Mouse (Mus musculus): ENCODE measurements around the gene Ugt1a6a.
A peak's percentile ranks its signal among the peaks of the same experiment; 100 is the strongest.

Ugt1a6a gene

GRCm38 (mm10) chr1:88249596-88249995 is 115.0 kb downstream of the Ugt1a6a start:
- DNase-seq (ENCODE audit: inconsistent ontology term), result no peak

GRCm38 (mm10) chr1:88250023-88250422 is 115.4 kb downstream of the Ugt1a6a start:
- DNase-seq (ENCODE audit: inconsistent ontology term), result no peak

DNA sequence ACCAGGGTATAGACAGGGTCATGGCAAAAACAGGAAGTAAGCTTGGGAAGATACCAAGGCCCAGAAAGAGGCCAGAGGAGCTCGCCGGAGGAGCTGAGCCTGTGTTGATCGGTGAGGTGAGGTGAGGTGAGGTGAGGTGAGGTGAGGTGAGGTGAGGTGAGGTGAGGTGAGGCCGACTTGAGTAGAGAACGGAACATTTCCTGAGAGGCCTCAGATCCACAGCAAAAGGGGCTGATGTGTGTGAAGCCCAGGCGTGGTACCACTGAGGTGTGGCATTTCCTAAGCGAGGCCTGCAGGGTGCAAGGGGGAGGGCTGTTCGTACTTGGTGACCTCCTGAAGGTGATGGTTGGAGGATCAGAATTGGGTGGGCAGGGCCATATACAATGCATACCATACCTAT is 118.5 kb downstream of the Ugt1a6a start:
- no peak for DNase-seq (ENCODE audit: inconsistent ontology term)

- DNase-seq (ENCODE audit: inconsistent ontology term), result peak; percentile 73
These were observed 118.9 kb downstream of the Ugt1a6a start for GRCm38 (mm10) chr1:88253540-88253939.

- DNase-seq (ENCODE audit: inconsistent ontology term), result no peak
These were observed 120.3 kb downstream of the Ugt1a6a start for GRCm38 (mm10) chr1:88254793-88255465.

- DNase-seq (ENCODE audit: inconsistent ontology term), result no peak
These were observed 120.9 kb downstream of the Ugt1a6a start for GRCm38 (mm10) chr1:88255466-88255857.

DNA sequence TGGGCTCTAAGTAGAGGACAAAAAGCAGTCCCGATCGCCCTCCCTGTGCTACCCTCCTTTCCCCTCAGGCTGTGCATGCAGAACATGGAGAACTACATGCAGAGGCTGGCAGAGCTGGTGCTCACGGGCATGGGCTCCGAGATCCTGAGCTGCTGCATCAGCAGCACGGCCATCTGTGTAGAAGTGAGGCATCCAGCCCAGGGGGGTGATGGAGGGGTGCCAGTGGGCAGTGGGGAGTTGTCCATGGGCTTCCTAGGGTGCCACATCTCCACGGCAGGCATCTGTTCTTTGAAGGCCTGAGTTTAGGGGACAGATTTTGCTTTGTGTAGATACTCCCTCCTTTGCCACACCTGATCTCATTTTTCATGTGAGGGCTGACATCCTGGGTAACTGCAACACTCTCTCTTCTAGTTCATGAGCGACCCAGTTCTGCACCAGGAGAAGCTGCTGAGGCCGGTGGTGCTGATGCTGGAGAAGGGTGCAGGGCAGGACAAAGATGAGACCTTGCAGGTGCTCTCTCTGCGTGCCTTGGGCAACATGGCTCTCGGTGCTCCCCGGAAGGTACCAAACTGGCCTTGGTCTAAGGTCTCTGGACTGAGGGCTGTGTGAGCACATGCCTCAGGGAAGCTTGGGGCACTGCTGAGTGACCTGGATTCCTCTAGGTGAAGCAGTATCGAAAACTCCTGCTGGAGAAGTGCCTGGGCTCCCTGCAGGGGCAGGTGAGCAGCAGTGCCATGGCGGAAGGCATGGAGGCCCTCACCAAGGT is 121.6 kb downstream of the Ugt1a6a start:
- DNase-seq (ENCODE audit: inconsistent ontology term), result no peak

GRCm38 (mm10) chr1:88256886-88257663 is 122.5 kb downstream of the Ugt1a6a start:
- no peak for DNase-seq (ENCODE audit: inconsistent ontology term)

DNA sequence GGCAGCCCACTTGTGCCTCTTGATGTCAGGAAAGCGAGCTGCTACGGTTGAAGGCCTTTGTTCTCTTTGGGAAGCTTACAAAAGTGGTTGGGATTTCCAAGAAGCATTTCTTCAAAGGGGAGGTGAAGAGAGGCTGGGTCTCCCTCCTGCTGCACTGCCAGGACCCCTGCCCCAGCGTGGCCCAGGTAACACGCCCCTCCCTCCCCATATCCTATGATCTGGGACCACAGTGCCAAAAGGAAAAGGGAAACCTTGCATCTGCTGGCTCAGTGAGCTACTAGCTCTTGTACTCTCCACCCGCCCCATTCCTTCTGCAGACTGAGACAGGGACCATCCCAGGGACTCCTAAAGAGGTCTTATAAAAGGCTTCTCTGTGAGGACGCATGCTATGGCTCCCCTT is 123.1 kb downstream of the Ugt1a6a start:
- no peak for DNase-seq (ENCODE audit: inconsistent ontology term)

- no peak for DNase-seq (ENCODE audit: inconsistent ontology term)
These were observed 123.8 kb downstream of the Ugt1a6a start for GRCm38 (mm10) chr1:88258361-88258760.

GRCm38 (mm10) chr1:88258881-88259642 is 124.5 kb downstream of the Ugt1a6a start:
- DNase-seq (ENCODE audit: inconsistent ontology term), result no peak

DNA sequence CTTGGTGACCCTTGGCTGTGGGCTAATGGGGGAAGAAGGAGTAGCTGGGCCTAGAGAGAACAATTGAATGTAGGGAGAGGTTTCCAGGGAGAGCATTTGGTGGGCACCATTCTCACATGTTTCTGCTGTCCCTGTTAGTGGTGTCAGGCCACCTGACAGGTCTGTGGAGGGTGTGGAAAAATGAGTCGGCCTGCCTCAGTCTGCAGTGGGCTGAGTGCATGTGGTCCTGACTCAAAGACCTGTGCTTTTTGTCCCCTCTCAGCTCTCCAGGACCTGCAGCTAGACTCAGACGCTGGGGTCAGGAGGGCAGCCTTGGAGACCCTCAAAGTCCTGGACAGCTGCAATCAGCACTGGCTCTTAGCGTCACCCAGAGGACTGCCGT is 125.0 kb downstream of the Ugt1a6a start:
- DNase-seq (ENCODE audit: inconsistent ontology term), result no peak

- no peak for DNase-seq (ENCODE audit: inconsistent ontology term)
These were observed 125.5 kb downstream of the Ugt1a6a start for GRCm38 (mm10) chr1:88260114-88260513.

DNA sequence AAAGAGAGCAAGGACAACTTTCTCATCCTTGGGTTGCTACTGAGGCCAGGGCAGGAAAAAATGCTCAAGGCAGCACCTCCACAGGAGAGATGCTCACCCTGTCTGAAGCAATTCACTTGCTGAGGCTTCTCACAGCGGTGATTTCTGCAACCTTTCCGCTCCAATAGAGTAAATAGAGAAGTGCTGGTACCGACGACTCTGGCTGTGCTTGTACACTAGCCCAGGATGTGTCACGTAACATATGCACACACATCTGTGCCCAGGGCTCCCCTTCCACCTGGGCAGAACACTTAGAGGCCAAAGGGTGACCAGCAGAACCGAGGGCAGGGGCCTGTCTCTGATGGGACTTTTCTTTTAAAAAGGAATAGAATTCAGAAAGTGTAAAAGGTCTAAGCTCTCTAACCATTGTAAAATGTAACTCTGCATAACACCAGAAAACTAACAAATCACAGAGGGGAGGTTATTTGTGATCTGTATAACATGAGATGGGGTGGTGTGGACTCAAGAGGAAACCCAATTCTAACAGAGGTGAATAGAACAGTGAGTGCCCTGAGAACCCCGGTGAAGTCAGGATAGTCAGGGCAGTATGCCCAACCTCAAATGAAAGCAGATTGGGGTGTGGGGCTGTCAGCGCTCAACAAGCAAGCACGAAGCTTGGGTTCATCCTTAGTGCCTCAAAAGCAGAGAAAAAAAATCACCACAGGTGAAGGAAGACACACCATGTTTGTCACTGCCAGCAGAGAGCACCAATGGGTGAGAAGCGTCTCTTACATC is 126.2 kb downstream of the Ugt1a6a start:
- no peak for DNase-seq (ENCODE audit: inconsistent ontology term)

DNA sequence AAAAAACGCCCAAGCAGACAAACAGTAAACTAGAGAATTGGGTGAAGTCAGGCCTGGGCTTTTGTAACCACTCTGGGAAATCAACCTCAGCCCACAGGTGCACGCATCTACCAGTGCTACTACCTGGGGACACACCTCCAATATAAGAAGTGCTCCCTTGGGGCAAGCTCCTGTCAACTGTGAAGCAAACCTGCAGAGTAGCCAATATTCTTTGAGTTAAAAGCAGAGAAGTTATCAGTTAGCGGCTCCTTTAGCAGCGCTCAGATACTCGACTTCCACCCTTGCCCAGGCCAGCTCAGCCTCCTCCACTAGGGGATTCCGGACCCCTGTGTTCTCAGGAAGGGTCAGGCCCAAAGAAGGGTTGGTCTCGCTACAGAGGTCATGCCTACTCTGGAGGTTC is 127.1 kb downstream of the Ugt1a6a start:
- no peak for DNase-seq (ENCODE audit: inconsistent ontology term)

DNA sequence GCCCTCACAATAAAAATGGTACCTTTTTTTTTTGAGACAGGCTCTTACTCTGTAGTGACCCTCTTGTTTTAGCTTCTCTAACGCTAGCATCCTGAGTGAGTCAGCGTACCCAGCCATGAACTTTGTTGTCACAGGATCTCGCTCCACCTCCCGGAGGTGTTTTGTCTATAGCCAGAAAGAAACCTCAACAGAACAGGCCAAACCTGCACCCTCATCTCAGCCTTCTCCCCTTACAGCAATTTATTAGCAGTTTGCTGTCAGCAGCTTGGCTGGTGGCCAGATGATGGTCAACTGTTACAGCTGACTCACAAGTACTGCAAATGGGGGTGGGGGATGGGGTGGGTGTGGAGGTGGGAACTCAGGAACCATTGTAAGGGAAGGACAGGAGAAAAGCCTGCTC is 127.6 kb downstream of the Ugt1a6a start:
- peak; percentile 95 for DNase-seq (ENCODE audit: inconsistent ontology term)

DNA sequence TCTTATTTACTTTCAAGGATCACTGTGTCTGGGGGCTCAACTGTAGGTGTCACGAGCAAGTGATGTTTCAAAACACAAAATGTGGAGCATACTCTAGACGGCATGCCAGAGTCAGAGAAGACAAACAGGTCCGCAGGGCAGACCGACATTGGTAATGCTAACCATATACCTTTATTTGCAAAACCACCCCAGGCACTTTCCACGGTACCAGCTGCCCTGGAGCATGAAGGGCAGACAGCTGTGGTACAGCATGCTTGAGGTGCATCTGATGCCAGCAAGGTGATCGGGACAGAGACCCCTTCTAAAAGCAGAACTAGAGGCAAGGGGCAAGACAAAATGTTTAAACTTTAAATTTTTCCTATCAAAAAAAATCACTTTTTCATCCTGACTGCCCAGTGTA is 128.4 kb downstream of the Ugt1a6a start:
- no peak for DNase-seq (ENCODE audit: inconsistent ontology term)

GRCm38 (mm10) chr1:88263778-88264177 is 129.2 kb downstream of the Ugt1a6a start:
- no peak for DNase-seq (ENCODE audit: inconsistent ontology term)

DNA sequence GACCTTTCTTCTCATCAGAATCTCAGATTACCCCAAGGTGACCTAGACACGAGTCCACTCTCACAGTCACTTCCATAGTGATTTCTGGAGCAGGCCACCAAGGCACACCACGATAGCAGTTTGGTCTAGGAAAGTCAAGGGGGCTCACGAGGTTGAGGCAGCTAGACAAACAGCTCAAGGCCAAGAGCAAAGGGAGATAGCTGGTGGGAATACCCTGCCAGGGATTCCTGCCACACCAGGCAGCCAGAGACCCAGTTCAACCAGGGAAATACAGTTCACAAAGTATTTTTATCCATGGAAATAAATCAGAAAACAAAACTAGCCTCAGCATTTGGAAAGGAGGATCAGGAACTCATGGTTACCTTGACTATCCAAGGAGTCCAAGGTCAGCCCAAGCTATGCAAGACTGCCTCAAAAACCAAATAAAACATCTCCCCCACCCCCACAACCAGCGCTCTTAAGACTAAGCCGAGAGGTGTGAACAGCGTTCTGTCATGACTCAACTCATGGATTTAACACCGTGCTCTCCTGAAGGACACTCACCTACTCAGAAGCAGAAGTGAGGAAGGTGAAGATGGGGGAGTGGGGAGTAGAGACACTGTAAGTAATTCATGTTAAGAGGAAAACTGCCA is 129.7 kb downstream of the Ugt1a6a start:
- no peak for DNase-seq (ENCODE audit: inconsistent ontology term)

- no peak for DNase-seq (ENCODE audit: inconsistent ontology term)
These were observed 130.2 kb downstream of the Ugt1a6a start for GRCm38 (mm10) chr1:88264869-88265240.

DNA sequence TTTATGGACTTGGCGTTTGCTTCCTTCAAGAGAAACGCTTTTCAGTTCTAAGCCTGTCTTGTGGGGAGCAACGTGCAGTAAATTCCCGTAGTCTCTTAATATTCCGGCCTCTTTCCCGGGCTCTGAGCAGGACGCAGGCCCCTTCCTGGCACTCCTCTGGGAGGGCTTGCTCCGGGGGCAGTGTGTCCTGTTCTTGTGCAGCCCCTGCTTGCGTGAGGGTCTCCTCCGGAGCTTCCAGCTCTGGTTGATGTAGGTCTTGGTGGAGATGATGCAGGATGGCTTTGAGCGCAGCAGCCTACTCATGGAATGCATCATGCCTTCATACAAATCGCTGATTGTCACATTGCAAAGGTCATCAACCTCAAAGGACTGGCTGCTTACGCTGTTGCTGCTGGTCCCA is 131.5 kb downstream of the Ugt1a6a start:
- no peak for DNase-seq (ENCODE audit: inconsistent ontology term)
